Mouse (Mus musculus) embryonic fibroblast, embryonic 13.5 days (primary cell): Measurements from ENCODE around the gene Adk.

ENCODE experiments used
- CTCF ChIP-seq: IDR thresholded peaks from 2 replicates; pipeline ENCODE4 v1.5.1; 2011; ENCODE audit warnings: mild to moderate bottlenecking, control low read depth, low read length, moderate library complexity, borderline replicate concordance; ENCODE audit not compliant: insufficient read depth
- POLR2A ChIP-seq: IDR thresholded peaks from 2 replicates; pipeline ENCODE4 v1.6.1; 2011; ENCODE audit warnings: low read depth, mild to moderate bottlenecking, control low read depth, low read length, moderate library complexity

GRCm38 (mm10) chr14:21434686-21435085 lies 382.3 kb downstream of the Adk start:
- TF ChIP-seq CTCF, result no peak
- no peak for TF ChIP-seq POLR2A
